Mouse (Mus musculus) stomach, postnatal 0 days (tissue): Measurements from ENCODE around the gene Wdr41. TPM values are rescaled to one million over a fixed set of nuclear protein-coding genes. Genes with fewer than 3 reads are reported as not detected.

Source experiments
- ATAC-seq: fragments of 200-750 bp; cut with Nextera tagmentation; 2 replicates; pipeline ENCODE4 v1.8.0; 2017; ENCODE audit not compliant: low FRiP score, low TSS enrichment
- DNase-seq: peaks from one replicate; pipeline ENCODE4 v3.0.0-alpha.2; 2016; ENCODE audit warnings: low spot score
- H3K27ac ChIP-seq: fragments of 300-500 bp; sonication (generic); replicated peaks from 2 replicates; pipeline ENCODE4 v1.5.1; 2014; ENCODE audit warnings: mild to moderate bottlenecking, control low read depth
- H3K27me3 ChIP-seq: fragments of 300-500 bp; sonication (generic); 2 replicates; pipeline ENCODE4 v1.6.1; 2014; ENCODE audit warnings: low read length; ENCODE audit not compliant: control insufficient read depth, insufficient read depth
- H3K36me3 ChIP-seq: fragments of 300-500 bp; sonication (generic); 2 replicates; pipeline ENCODE4 v1.6.1; 2014; ENCODE audit warnings: low read length, mixed read lengths; ENCODE audit not compliant: control insufficient read depth, insufficient read depth
- H3K4me1 ChIP-seq: fragments of 300-500 bp; sonication (generic); replicated peaks from 2 replicates; pipeline ENCODE4 v1.6.1; 2014; ENCODE audit warnings: antibody characterized with exemption; ENCODE audit not compliant: control insufficient read depth, insufficient read depth
- H3K4me2 ChIP-seq: fragments of 300-500 bp; sonication (generic); replicated peaks from 2 replicates; pipeline ENCODE4 v1.6.1; 2014; ENCODE audit warnings: low read depth, mild to moderate bottlenecking, control low read depth, moderate library complexity
- H3K4me3 ChIP-seq: fragments of 300-500 bp; sonication (generic); 2 replicates; pipeline ENCODE4 v1.5.1; 2014; ENCODE audit warnings: low read depth, low read length, control low read depth
- H3K9ac ChIP-seq: fragments of 300-500 bp; sonication (generic); 2 replicates; pipeline ENCODE4 v1.6.1; 2014; ENCODE audit warnings: mild to moderate bottlenecking, low read length, control low read depth, mixed read lengths
- H3K9me3 ChIP-seq: fragments of 300-500 bp; sonication (generic); 2 replicates; pipeline ENCODE4 v1.6.1; 2016; ENCODE audit warnings: low read length; ENCODE audit not compliant: control insufficient read depth
- CTCF ChIP-seq: IDR thresholded peaks from 2 replicates; pipeline ENCODE4 v1.5.1; 2016; ENCODE audit warnings: antibody characterized with exemption, low read depth, mild to moderate bottlenecking, moderate library complexity
- EP300 ChIP-seq: optimal IDR thresholded peaks from 2 replicates; pipeline ENCODE3; 2016; ENCODE audit warnings: antibody characterized with exemption
- WGBS: fragments of 180-500 bp; shearing (Covaris S2); extraction: QIAGEN DNeasy Blood & Tissue Kit; methylation state at CpG from one replicate; pipeline ENCODE4 v1.1.7; 2014; 5-methylcytosine and 5-hydroxymethylcytosine counted together
- polyA plus RNA-seq: library from polyadenylated mRNA; unstranded; fragments of >200 nt; fragmentation: Nextera tagmentation; extraction: Ambion mirVana; gene quantifications from 2 replicates; pipeline ENCODE4 v1.2.1, GENCODE M21; 2015

Wdr41 gene
- polyA plus RNA-seq, 1 experiment from 2014 or later, result 17.0 TPM

GRCm38 (mm10) chr13:94957965-94958364 lies 18.2 kb upstream of the Wdr41 start:
- no peak overlapping the region for H3K4me2 ChIP-seq
- H3K27ac ChIP-seq, result no peak overlapping the region
- no peaks in the 10 kb centered on the region for H3K4me1 ChIP-seq
- no peaks in the 10 kb centered on the region for H3K36me3 ChIP-seq
- H3K9me3 ChIP-seq, result no peaks in the 10 kb centered on the region
- no peak for ATAC-seq
- peak; percentile 50 for TF ChIP-seq CTCF
- TF ChIP-seq EP300, result no peak
- no peak overlapping the region for H3K4me3 ChIP-seq
- no peak for DNase-seq
- H3K9ac ChIP-seq, result no peak overlapping the region
- WGBS, result 51% methylated on average over 1 of the region's 1 CpGs
- no peaks in the 10 kb centered on the region for H3K27me3 ChIP-seq

GRCm38 (mm10) chr13:94969992-94970553 lies 6.1 kb upstream of the Wdr41 start:
- Histone ChIP-seq H3K4me1 (no peaks in the 10 kb centered on the region), H3K4me3 (no peak overlapping the region), H3K9me3 (no peaks in the 10 kb centered on the region), H3K4me2 (no peak overlapping the region), H3K27me3 (no peaks in the 10 kb centered on the region), H3K9ac (no peak overlapping the region), H3K27ac (no peak overlapping the region), H3K36me3 (no peaks in the 10 kb centered on the region)
- no peak for TF ChIP-seq EP300
- ATAC-seq (peak; percentile 64; the same call in 1 of the 2 replicates), DNase-seq (no peak)
- 33% methylated on average over 9 of the region's 9 CpGs for WGBS

- H3K27me3 ChIP-seq, result no peaks in the 10 kb centered on the region
- H3K4me2 ChIP-seq, result peak overlapping the region; percentile 42
- TF ChIP-seq CTCF, result no peak
- no peak for TF ChIP-seq EP300
- H3K4me3 ChIP-seq, result peak overlapping the region; percentile 75
- H3K9me3 ChIP-seq, result no peaks in the 10 kb centered on the region
- DNase-seq (no peak), ATAC-seq (peak; percentile 76)
- 8% methylated on average over 9 of the region's 9 CpGs for WGBS
- H3K27ac ChIP-seq, result peak overlapping the region; percentile 99
- peak overlapping the region; percentile 98 for H3K9ac ChIP-seq
- H3K4me1 ChIP-seq, result no peaks in the 10 kb centered on the region
- no peaks in the 10 kb centered on the region for H3K36me3 ChIP-seq
Observed at GRCm38 (mm10) chr13:94975828-94976218, 321 bp upstream of the Wdr41 start.

- 41% methylated on average over 7 of the region's 7 CpGs for WGBS
- Histone ChIP-seq H3K4me2 (no peak overlapping the region), H3K27me3 (no peaks in the 10 kb centered on the region), H3K9ac (no peak overlapping the region), H3K36me3 (0 out of 2 replicates have a peak, but pooled peaks cover 4% of the 10 kb centered on the region), H3K27ac (no peak overlapping the region), H3K4me1 (no peaks in the 10 kb centered on the region), H3K4me3 (no peak overlapping the region), H3K9me3 (no peaks in the 10 kb centered on the region)
- no peak for TF ChIP-seq EP300
- no peak for TF ChIP-seq CTCF
- no peak for ATAC-seq
- DNase-seq, result no peak
Observed at GRCm38 (mm10) chr13:94979081-94979480, 2.9 kb downstream of the Wdr41 start.

GRCm38 (mm10) chr13:94990516-94990915 lies 14.4 kb downstream of the Wdr41 start:
- H3K4me1 ChIP-seq, result no peaks in the 10 kb centered on the region
- no peak overlapping the region for H3K9ac ChIP-seq
- WGBS, result 38% methylated on average over 5 of the region's 5 CpGs
- no peak overlapping the region for H3K4me2 ChIP-seq
- TF ChIP-seq CTCF (no peak), EP300 (no peak)
- H3K27me3 ChIP-seq, result no peaks in the 10 kb centered on the region
- peak; percentile 86 for ATAC-seq
- no peak overlapping the region for H3K4me3 ChIP-seq
- H3K36me3 ChIP-seq, result no peaks in the 10 kb centered on the region
- no peak overlapping the region for H3K27ac ChIP-seq
- DNase-seq, result peak; percentile 47
- no peaks in the 10 kb centered on the region for H3K9me3 ChIP-seq

- no peak for DNase-seq
- Histone ChIP-seq H3K4me3 (no peak overlapping the region), H3K9me3 (no peaks in the 10 kb centered on the region), H3K4me2 (no peak overlapping the region), H3K9ac (no peak overlapping the region), H3K27ac (no peak overlapping the region), H3K36me3 (peaks cover 7% of the 10 kb centered on the region; the same call in 1 of the 2 replicates), H3K27me3 (no peaks in the 10 kb centered on the region), H3K4me1 (no peaks in the 10 kb centered on the region)
- WGBS, result 77% methylated on average over 8 of the region's 8 CpGs
- no peak for TF ChIP-seq CTCF
- TF ChIP-seq EP300, result no peak
- no peak for ATAC-seq
Observed at GRCm38 (mm10) chr13:95007281-95007680, 31.1 kb downstream of the Wdr41 start.
